Mouse (Mus musculus) kidney, adult 2 months (tissue): ENCODE data around the gene Fam78a. TPM values are rescaled to one million over a fixed set of nuclear protein-coding genes. Genes with fewer than 3 reads are reported as not detected.

ENCODE experiments used
- DNase-seq: peaks from one replicate; pipeline ENCODE4 v3.0.0; 2021
- H3K27ac ChIP-seq: fragments of 200-500 bp; 2 replicates; pipeline ENCODE4 v1.5.1; 2012; ENCODE audit warnings: low read depth, low read length, control low read depth, inconsistent platforms; ENCODE audit not compliant: insufficient read depth
- H3K27me3 ChIP-seq: fragments of 200-500 bp; replicated peaks from 2 replicates; pipeline ENCODE4 v1.6.1; 2012; ENCODE audit warnings: mild to moderate bottlenecking, moderate library complexity, low read length, inconsistent platforms; ENCODE audit not compliant: control insufficient read depth, insufficient read depth
- H3K36me3 ChIP-seq: fragments of 200-500 bp; 2 replicates; pipeline ENCODE4 v1.6.1; 2012; ENCODE audit warnings: mild to moderate bottlenecking, moderate library complexity, low read length, inconsistent platforms; ENCODE audit not compliant: control insufficient read depth, insufficient read depth
- H3K4me1 ChIP-seq: fragments of 200-500 bp; 2 replicates; pipeline ENCODE4 v1.6.1; 2011; ENCODE audit warnings: low read length; ENCODE audit not compliant: control insufficient read depth, insufficient read depth
- H3K4me3 ChIP-seq: fragments of 200-500 bp; 2 replicates; pipeline ENCODE4 v1.5.1; 2011; ENCODE audit warnings: mild to moderate bottlenecking, low read depth, low read length, control low read depth; ENCODE audit not compliant: insufficient read depth
- CTCF ChIP-seq: fragments of 200-500 bp; conservative IDR thresholded peaks from 2 replicates; pipeline ENCODE4 v1.5.1; 2011; ENCODE audit warnings: low read depth, mild to moderate bottlenecking, control low read depth, low read length, moderate library complexity, mixed read lengths; ENCODE audit not compliant: insufficient read depth, insufficient read length
- POLR2A ChIP-seq: fragments of 200-500 bp; IDR thresholded peaks from one replicate; pipeline ENCODE4 v1.6.1; 2011; ENCODE audit warnings: low read depth, low read length, control low read depth
- WGBS: fragments of 180-500 bp; shearing (Covaris S2); methylation state at CpG from one replicate; pipeline ENCODE4 v1.1.7; 2018; 5-methylcytosine and 5-hydroxymethylcytosine counted together
- polyA plus RNA-seq: library from polyadenylated mRNA; depleted of rRNA; stranded (reverse); fragments of >200 nt; gene quantifications from 2 replicates; pipeline ENCODE4 v1.2.3, GENCODE M21; 2012

Fam78a gene
- polyA plus RNA-seq, 1 experiment = 4.9 TPM

- Histone ChIP-seq H3K27ac (no peak within 1 kb of the TSS), H3K4me1 (no peaks in the 10 kb centered on the region; the same call in 1 of the 2 replicates), H3K27me3 (no peaks in the 10 kb centered on the region), H3K4me3 (peak within 1 kb of the TSS; percentile 54), H3K36me3 (no peaks in the 10 kb centered on the region)
- TF ChIP-seq POLR2A = no peak
- TF ChIP-seq CTCF = no peak
- peak; percentile 66 for DNase-seq
- WGBS = 52% methylated on average over 22 of the region's 22 CpGs
Measured at GRCm38 (mm10) chr2:32095351-32096121, 10.9 kb upstream of the Fam78a start, which contains the start of gene Plpp7. Gene Plpp7 (plus strand): TSS chr2:32095528.

GRCm38 (mm10) chr2:32094001-32094707 is 9.5 kb upstream of the Fam78a start:
- WGBS = 77% methylated on average over 7 of the region's 7 CpGs
- TF ChIP-seq POLR2A (no peak), CTCF (no peak)
- DNase-seq = peak; percentile 46
- Histone ChIP-seq H3K4me1 (no peaks in the 10 kb centered on the region; the same call in 1 of the 2 replicates), H3K27me3 (no peaks in the 10 kb centered on the region), H3K36me3 (no peaks in the 10 kb centered on the region), H3K27ac (no peak overlapping the region), H3K4me3 (no peak overlapping the region)

GRCm38 (mm10) chr2:32091956-32092355 is 7.3 kb upstream of the Fam78a start:
- no peak for TF ChIP-seq POLR2A
- no peak for TF ChIP-seq CTCF
- Histone ChIP-seq H3K27ac (no peak overlapping the region), H3K27me3 (no peaks in the 10 kb centered on the region), H3K4me1 (no peaks in the 10 kb centered on the region; the same call in 1 of the 2 replicates), H3K4me3 (no peak overlapping the region), H3K36me3 (no peaks in the 10 kb centered on the region)
- WGBS = 40% methylated on average over 3 of the region's 3 CpGs
- peak; percentile 63 for DNase-seq

- Histone ChIP-seq H3K27ac (no peak overlapping the region), H3K36me3 (no peaks in the 10 kb centered on the region), H3K27me3 (no peaks in the 10 kb centered on the region), H3K4me3 (no peak overlapping the region), H3K4me1 (no peaks in the 10 kb centered on the region; the same call in 1 of the 2 replicates)
- no peak for DNase-seq
- no peak for TF ChIP-seq CTCF
- 88% methylated on average over 2 of the region's 2 CpGs for WGBS
Measured at GRCm38 (mm10) chr2:32090145-32090544, 5.5 kb upstream of the Fam78a start.

- 63% methylated on average over 3 of the region's 3 CpGs for WGBS
- DNase-seq = no peak
- H3K27me3 ChIP-seq = no peaks in the 10 kb centered on the region
Measured at GRCm38 (mm10) chr2:32089606-32090005, 4.9 kb upstream of the Fam78a start.

GRCm38 (mm10) chr2:32088372-32088981 is 3.8 kb upstream of the Fam78a start:
- no peaks in the 10 kb centered on the region for H3K4me1 ChIP-seq
- no peaks in the 10 kb centered on the region for H3K27me3 ChIP-seq
- WGBS = 5% methylated on average over 35 of the region's 35 CpGs
- no peaks in the 10 kb centered on the region for H3K36me3 ChIP-seq
- TF ChIP-seq POLR2A (no peak), CTCF (no peak)
- no peak overlapping the region for H3K4me3 ChIP-seq
- DNase-seq = no peak
- H3K27ac ChIP-seq = no peak overlapping the region

More at GRCm38 (mm10) chr2:32089606-32090005, 4.9 kb upstream of the Fam78a start:
- Histone ChIP-seq H3K4me3 (no peak overlapping the region), H3K27ac (no peak overlapping the region), H3K4me1 (no peaks in the 10 kb centered on the region), H3K36me3 (no peaks in the 10 kb centered on the region)
- TF ChIP-seq POLR2A (no peak), CTCF (no peak)

GRCm38 (mm10) chr2:32087606-32088005 is 2.9 kb upstream of the Fam78a start:
- H3K4me3 ChIP-seq = no peak overlapping the region
- H3K36me3 ChIP-seq = no peaks in the 10 kb centered on the region
- 60% methylated on average over 4 of the region's 4 CpGs for WGBS
- DNase-seq = no peak
- H3K27ac ChIP-seq = no peak overlapping the region
- no peaks in the 10 kb centered on the region for H3K4me1 ChIP-seq
- TF ChIP-seq CTCF (no peak), POLR2A (no peak)
- H3K27me3 ChIP-seq = no peaks in the 10 kb centered on the region
